Mouse (Mus musculus) R1 (cell line): ENCODE data around the gene Iqcf1.

Experiments
- DNase-seq: peaks from one replicate; pipeline ENCODE4 v3.0.0-alpha.2; 2018; ENCODE audit warnings: low read depth, low spot score

The Iqcf1 gene

GRCm38 (mm10) chr9:106464751-106465541 lies 34.8 kb upstream of the Iqcf1 start:
- DNase-seq = peak; percentile 66

DNA sequence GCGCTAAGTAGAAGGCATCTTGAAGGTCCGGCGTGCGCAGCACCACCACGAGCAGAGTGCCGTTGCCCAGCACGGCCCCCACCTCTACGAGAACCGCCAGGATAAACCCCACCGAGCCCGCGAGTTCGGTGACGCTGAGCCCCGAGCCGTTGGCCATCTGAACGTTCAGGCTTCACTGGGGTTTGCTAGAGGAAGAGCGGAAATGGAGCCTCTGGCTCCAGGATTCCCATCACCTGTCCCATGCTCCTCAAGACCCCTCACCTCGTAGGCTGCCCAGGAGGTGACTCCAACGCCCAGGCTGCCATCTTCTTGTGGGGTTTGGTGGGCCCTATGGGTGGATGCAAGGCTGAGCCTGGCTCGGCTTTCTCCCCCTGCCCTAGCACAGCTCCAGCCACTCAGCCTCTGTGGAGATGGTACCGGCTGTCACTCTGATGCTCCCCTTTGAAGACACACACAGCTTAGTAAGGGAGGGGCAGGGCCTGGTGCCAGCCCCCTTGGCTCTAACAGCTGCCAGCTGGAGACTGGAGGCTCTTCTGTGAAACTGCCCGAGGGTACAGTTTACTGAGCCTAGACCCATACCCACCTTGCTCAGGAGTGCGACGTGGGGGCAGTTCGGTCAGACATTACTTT lies 34.1 kb upstream of the Iqcf1 start, which contains the start of gene Gpr62:
Gene Gpr62 (minus strand): TSS at position 368 of the 630 bp plus-strand sequence.
- peak; percentile 59 for DNase-seq

- no peak for DNase-seq
These were observed 33.0 kb upstream of the Iqcf1 start for GRCm38 (mm10) chr9:106466721-106467120.

- DNase-seq = no peak
These were observed 32.0 kb upstream of the Iqcf1 start for GRCm38 (mm10) chr9:106467746-106468145.

DNA sequence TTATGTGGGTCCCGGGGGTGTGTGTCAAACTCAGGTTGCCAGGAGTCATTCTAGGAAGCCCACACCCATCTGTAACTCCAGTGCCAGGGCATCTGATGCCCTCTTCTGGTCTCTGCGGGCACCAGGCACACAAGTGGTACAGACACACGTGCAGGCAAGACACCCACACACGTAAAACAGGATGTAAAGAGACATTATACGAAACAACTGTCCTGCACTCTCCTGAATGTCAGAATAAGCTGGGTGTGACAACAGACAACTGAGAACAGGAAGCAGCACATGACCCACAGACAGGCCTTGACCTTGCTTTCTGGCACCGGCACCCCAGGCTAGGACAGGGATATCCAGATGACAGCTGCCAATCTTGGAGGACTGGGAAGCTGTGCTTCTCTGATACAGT lies 30.4 kb upstream of the Iqcf1 start:
- no peak for DNase-seq

DNA sequence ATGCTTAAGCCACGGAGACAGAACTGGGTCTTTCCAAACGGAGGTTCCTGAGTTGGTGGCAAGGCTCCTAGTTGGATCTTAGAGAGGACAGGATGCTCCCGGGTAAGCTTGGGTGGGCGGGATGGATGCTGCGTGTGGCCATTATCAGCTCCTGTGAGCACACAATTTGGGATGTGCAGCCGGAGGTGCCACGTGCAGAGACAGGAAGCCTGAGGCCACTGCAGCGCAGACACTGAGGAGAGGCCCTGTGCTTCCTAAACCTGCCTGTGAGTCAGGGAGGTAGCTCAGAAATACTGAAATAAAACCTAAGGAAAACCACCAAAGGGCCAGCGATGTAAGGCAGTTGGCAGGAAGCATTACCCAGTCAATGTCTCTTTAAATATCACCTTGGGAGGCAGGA lies 30.0 kb upstream of the Iqcf1 start:
- DNase-seq = no peak

DNA sequence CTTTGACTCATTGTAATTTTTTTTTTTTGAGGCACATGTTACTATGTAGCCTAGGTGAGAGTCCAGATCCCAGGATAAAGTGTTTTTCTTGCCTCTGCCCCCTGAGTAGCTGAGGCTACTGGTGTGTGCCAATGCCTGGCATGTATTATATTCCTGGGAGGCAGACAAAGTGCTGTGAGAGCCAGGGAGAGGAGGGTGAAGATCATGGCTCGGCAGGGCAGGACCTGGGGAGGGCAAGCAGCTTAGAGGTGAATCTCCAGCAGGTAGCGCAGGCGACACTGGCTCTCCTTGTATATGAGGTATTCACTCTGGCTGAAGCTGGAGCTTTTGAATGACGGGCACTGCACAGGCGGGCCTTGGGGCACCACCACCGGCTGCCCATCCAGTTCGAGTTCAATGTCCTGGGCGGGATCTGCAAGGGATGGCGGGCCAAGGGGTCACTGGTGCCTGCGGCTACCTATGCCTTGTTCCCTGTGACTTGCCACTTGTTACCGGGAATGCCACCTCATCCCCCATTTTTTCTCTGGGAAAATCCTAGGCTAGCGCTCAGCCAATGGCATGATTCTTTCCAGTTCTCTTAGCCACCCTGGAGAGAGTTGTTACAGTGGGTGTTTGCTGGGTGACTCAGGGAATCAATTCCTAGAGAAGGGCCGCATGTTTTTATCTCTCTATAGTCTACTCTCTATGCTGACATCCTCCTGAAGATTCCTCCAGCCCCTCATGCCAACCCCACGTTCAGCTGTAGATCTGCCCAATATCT lies 28.6 kb upstream of the Iqcf1 start:
- DNase-seq = no peak

DNA sequence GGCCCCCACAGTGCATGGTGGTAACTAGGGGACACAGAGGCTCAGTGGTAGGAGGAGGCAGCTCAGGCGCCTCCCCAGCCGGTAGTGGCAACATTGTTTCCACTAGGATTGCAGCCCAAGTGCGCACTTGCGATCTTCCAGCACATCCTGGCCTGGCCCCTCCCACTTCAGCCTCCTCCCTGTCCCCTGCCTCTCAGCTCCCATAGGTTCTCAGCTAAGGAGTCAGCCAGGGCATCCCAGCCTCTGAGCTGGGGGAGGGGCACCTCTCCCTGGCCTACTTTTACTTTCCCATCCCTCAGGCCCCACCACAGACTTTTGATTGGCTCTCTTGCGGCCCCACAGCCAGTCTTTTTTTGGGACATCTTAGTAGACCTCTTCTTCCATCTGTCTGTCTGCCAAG lies 27.9 kb upstream of the Iqcf1 start:
- DNase-seq = peak; percentile 95

DNA sequence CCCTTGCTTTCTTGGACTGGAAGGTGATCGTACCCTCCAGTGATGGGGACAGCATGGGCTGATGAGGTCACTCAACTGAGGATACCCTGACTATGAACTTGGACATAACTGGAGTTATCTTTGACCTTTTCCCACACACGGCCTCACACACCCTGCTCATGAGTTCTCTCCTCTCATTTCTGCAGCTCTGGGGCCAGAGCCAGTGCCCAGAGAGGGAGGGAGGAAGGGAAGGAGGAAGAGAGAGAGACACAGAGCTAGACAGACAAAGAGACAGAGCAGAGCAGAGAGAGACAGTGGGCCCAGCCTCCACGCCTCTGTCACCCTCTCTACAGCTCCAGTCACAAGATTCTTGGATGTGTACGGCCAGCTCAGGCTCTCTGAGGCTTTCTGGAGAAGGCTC lies 27.4 kb upstream of the Iqcf1 start:
- no peak for DNase-seq

- no peak for DNase-seq
These were observed 26.6 kb upstream of the Iqcf1 start for GRCm38 (mm10) chr9:106473081-106473752.

DNA sequence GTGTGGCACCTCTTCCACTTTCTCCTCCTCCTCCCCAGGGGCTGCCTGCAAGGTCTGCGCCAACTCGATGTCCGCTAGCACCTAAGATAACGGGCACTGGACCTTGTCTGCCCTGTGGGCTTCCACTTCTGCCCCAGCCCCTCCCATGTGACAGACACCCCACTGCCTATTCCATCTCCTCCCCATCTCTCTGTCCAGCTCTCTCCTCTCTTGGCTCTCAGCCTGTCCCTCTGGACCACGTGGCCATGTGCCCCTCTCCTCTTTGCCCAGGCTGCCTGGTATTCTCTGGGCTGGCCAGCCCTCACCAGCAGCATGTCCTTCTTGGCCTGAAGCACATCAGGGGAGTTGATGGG lies 26.0 kb upstream of the Iqcf1 start:
- no peak for DNase-seq

- peak; percentile 90 for DNase-seq
These were observed 25.3 kb upstream of the Iqcf1 start for GRCm38 (mm10) chr9:106474456-106474855.

- peak; percentile 81 for DNase-seq
These were observed 24.7 kb upstream of the Iqcf1 start for GRCm38 (mm10) chr9:106475046-106475445.

GRCm38 (mm10) chr9:106475663-106476001 lies 24.1 kb upstream of the Iqcf1 start, which contains the start of gene Rrp9:
TSS of gene Rrp9 (plus strand) at chr9:106475963.
- DNase-seq = no peak

GRCm38 (mm10) chr9:106476002-106476923 lies 23.5 kb upstream of the Iqcf1 start:
- DNase-seq = peak; percentile 69

DNA sequence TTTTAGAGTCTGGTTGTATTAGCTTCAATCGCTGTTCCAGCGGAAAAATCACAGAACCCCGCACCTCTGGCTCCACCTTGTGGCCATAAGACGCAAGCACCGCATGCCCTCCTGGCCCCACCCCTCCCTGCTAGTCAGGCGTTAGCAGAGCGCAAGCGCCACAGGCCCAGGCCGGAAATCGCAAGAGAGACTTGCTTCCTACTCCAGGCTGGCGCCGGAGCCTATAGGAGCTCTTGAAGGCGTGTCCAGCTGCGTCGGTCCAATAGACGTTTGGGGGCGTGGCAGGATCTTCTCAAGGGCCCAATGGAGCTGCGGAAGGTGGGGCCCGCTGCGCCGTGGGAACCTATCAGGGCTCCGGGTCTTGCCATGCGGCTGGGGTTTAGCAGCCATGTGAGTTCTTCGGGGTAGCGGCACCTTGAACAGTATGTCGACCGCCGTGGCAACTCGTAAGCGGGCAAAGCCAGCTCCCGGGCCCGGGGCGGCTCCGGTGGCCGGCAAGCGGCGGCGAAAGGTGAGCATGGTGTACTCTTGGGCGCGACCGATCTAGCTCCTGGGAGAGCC lies 22.8 kb upstream of the Iqcf1 start, which contains the start of gene Parp3:
Gene Parp3 (minus strand): TSS at position 26 of the 561 bp plus-strand sequence.
- DNase-seq = peak; percentile 100

DNA sequence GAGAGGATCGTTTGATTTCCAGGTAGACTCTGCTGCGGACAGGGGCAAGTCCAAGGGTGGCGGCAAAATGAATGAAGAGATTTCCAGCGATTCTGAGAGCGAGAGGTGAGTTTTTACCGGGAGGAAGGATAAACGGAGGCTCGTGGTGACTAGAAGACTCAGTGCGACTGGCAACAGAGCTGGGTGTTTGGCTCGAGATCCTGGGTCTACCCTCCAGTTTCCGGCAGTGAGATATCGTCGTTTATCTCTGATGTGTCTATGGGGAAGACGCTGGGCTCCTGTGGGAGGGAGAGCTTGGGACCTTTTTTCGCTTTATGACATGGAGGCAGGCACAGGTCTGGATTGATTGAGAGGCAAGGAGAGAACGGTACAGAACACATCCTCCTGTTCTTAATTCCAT lies 22.1 kb upstream of the Iqcf1 start:
- no peak for DNase-seq

GRCm38 (mm10) chr9:106478101-106478500 lies 21.7 kb upstream of the Iqcf1 start:
- no peak for DNase-seq

DNA sequence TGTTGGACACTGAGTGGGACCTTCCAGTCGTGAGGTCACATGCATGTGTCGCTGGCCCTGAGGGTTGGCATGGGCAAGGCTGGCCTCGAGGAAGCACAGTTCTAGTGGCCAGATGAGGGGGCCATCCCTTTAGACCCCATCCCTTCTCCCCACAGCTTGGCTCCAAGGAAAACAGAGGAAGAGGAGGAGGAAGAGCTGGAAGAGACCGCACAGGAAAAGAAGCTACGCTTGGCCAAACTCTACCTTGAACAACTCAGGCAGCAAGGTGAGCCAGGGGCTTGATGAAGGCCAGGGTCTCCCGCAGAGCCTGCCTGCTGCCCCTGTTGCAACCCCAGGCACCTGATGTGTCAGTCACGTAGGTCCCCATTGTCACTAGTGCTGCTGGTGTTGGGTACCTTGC lies 19.2 kb upstream of the Iqcf1 start:
- DNase-seq = no peak

- DNase-seq = no peak
These were observed 18.7 kb upstream of the Iqcf1 start for GRCm38 (mm10) chr9:106481075-106481474.
